Mouse (Mus musculus): ENCODE measurements at regions not wholly inside any gene's neighbourhood (a gene's known extent, or its start where the extent isn't known, plus 50 kb on each side); places are given as distances from the start of the nearest gene placed in this dataset.

- DNase-seq (ENCODE audit: low spot score in 2 of 2): no peak
Observed at GRCm38 (mm10) chr12:25407301-25407700, 310.4 kb upstream of the Id2 start.

- no peak for DNase-seq (ENCODE audit: low spot score in 2 of 2)
Observed at GRCm38 (mm10) chr12:25400326-25400725, 303.4 kb upstream of the Id2 start.

GRCm38 (mm10) chr12:25398726-25399125 is 301.8 kb upstream of the Id2 start:
- no peak for DNase-seq (ENCODE audit: low spot score in 2 of 2)

DNA sequence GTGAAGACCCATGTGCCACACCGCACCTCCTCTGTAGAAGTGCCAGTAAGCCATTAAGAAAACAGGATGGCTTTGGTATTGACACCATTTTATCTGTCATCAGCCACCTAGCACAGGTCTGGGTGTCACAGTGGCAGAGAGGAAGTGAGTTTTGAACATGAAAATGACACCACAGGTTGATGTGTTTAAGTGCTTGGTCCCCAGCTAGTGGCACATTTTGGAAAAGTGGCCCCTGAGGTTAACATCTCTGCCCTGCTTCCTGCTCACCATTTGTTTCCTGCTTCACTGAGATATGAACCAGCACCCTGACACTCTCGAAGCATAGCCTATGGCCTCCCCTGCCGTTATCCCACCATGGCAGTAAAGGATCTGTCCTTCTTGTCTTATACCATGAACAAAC is 297.4 kb upstream of the Id2 start:
- DNase-seq (ENCODE audit: low spot score in 2 of 2): no peak

GRCm38 (mm10) chr12:25393501-25393900 is 296.6 kb upstream of the Id2 start:
- DNase-seq (ENCODE audit: low spot score in 2 of 2): no peak

- DNase-seq (ENCODE audit: low spot score in 2 of 2): no peak
Observed at GRCm38 (mm10) chr12:25389202-25389601, 292.3 kb upstream of the Id2 start.

- no peak for DNase-seq (ENCODE audit: low spot score in 2 of 2)
Observed at GRCm38 (mm10) chr12:25387791-25388280, 290.9 kb upstream of the Id2 start.

- no peak for DNase-seq (ENCODE audit: low spot score in 2 of 2)
Observed at GRCm38 (mm10) chr12:25382961-25383360, 286.0 kb upstream of the Id2 start.

DNA sequence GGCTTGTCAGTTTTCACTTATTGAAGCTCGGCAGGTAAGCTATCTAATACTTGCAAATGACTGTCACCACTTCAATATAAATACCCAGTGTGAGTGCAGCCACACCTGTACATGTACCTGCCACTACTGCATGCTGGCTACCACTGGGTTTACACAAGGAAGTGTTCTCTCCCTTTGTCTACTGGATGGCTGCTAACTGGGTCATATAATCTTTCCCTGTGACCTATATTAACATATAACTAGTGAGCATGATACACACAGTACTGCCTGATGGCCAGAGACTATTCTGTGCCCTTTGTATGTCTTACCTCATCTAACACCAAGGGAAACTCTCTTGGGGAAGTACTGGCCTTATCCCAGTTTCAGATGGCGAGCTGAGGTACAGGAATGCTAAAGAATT is 285.5 kb upstream of the Id2 start:
- no peak for DNase-seq (ENCODE audit: low spot score in 2 of 2)

- DNase-seq (ENCODE audit: low spot score in 2 of 2): no peak
Observed at GRCm38 (mm10) chr12:25381619-25382018, 284.7 kb upstream of the Id2 start.

DNA sequence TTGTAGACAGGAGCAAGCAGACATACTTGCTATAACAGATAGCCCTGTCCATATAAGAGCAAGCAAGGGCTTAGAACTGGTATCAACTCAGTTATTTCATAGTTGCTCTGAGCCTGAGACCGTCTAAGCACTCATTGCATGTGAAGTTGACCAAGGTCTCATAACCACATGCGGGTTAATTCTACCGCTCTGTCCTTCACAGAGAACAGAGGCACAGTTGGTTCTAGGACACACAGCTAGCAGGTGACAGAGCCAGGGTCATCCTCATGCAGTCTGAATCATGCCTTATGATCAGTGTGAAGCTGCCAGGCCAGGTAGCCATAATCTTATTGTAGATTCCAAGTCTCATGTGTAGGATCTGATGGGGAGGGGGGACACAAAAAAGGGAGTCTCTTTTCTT is 283.1 kb upstream of the Id2 start:
- no peak for DNase-seq (ENCODE audit: low spot score in 2 of 2)

DNA sequence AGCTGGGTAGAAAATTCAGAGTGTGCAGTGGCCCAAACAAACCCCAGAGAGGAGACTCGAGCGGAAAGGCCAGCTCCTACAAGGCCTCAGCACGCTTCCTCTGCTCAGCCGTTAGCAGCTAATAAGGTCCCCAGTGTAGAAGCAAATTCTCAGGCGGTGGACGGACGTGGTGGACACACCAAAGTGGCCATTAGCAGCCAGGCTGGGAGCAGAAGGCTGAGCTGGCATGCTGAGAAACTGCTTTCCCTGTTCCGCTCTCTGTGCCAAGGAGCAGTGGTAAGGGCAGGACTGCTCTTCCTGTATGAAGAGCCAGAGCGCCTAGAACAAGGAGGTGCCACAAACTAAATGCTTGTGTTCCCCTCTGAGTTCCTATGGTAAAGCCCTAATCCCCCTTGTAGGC is 282.1 kb upstream of the Id2 start:
- no peak for DNase-seq (ENCODE audit: low spot score in 2 of 2)

- DNase-seq (ENCODE audit: low spot score in 2 of 2): no peak
Observed at GRCm38 (mm10) chr12:25378036-25378645, 281.2 kb upstream of the Id2 start.

DNA sequence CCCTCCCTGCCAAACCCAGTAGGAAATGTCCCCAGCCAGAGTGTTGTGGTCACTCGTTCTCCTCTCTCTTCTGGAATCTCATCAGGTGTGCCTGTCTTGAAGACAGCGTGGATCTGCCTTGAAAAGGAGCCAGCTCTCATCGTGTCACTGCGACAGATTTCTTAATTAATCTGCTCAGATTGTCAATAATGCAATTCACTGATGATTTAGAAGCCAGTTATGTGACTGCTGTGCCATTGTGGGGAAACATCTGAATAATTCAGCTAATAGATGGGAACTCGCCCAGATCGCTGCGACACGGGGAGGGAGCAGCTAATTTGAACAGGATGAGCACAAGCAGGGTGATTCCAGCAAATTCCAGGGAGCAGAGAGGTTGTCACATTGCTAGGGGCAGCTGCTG is 279.5 kb upstream of the Id2 start:
- DNase-seq (ENCODE audit: low spot score in 2 of 2): peak; percentile 63 to 68

GRCm38 (mm10) chr12:25367541-25367940 is 270.6 kb upstream of the Id2 start:
- no peak for DNase-seq (ENCODE audit: low spot score in 2 of 2)

DNA sequence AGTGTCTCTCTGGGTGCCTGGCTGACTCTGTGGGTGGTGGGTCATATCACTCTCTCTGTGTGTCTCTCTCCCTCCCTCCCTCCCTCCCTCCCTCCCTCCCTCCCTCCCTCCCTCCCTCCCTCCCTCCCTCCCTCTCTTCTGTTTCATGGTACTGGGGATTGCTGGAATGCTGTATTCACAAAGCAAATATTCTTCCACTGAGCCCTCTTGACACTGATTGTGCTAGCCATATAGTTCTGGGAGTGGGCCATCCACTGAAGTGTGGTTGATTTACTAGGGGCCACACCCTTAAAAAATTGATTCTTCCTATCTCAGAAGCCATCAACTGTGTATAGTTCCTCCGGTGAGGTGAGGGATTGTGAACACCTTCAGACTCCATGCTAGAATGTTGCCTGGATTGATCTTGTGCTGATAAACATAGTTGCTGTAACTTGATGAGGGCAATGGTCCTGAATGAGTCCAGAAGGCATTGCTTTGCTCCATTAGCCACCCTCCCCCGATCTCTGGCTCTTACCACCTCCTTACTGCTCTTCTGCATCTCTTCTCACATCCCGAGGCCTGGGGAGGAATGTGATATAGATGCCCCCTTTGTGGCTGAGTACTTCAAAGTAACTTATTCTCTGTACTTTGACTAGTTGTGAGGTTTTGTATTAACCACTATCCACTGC is 268.8 kb upstream of the Id2 start:
- no peak for DNase-seq (ENCODE audit: low spot score in 2 of 2)

- DNase-seq (ENCODE audit: low spot score in 2 of 2): peak in 1 of 2 experiments; percentile 45
Observed at GRCm38 (mm10) chr12:25364966-25365568, 268.1 kb upstream of the Id2 start.

GRCm38 (mm10) chr12:25363839-25364238 is 266.9 kb upstream of the Id2 start:
- DNase-seq (ENCODE audit: low spot score in 2 of 2): no peak

DNA sequence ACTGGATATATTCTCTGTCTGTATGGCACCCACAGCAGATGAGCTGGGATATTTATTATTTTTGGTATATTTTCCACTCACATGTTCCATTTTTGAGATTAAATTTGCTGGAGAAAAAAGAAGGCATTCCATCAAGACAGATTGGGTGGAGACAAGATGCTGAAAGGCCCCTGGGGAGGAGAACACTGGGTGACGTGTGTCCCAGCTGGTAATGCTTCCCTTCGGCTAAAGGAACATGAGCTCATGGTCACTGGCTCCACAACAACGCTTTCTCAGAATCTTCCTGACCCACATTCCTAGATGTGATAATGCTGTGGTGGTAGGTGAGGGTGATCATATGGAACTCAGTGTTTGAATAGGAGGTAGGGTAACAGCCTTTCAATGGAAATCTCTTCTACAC is 266.4 kb upstream of the Id2 start:
- no peak for DNase-seq (ENCODE audit: low spot score in 2 of 2)

DNA sequence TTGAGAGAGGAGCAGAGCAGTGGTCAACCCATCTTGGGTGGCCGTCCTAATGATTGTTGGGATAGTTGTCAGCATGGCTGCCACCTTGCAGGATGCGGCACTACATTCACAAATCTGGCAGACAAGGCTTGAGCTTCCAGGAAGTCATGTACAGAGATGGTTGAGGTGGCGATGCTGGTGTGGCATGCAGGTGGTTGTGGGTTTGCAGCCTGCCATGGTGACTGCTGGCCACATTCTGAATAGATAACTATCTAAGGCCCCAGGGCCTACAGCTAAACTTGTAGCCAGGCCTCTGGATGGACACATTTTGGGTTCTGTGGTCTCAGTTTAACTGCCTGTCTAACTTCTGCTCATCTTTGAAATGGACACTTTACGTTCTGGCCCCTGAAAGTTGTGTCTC is 265.8 kb upstream of the Id2 start:
- no peak for DNase-seq (ENCODE audit: low spot score in 2 of 2)

DNA sequence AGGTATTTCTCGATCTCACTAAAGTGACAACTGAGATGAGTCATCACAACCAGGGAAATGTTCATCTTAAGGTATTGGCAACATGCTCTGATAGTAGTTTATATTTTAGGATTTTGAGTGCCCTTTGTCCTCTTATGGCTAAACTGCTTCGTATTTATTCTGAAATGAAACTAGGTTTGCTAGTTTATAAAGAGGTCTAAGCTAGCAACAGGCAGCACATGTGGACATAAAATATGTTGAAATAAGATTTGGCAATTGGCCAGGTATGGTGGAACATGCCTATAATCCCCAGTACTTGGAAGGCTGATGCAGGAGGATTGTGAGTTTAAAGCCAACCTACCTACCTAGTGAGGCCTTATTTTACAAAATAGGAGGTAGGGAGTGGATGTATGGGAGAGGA is 263.8 kb upstream of the Id2 start:
- no peak for DNase-seq (ENCODE audit: low spot score in 2 of 2)

GRCm38 (mm10) chr12:25359931-25360330 is 263.0 kb upstream of the Id2 start:
- DNase-seq (ENCODE audit: low spot score in 2 of 2): no peak
